Mouse (Mus musculus): Measurements from ENCODE around the gene Mthfr. TPM values are rescaled to one million over a fixed set of nuclear protein-coding genes. Genes with fewer than 3 reads are reported as not detected.

Gene Mthfr
- total and polyA plus RNA-seq, 3 experiments = 7.4 to 15.5 TPM; not detected in 1

- peaks cover 0 to 2% of the 10 kb centered on the region in 2 experiments; a peak in 1 of 4 replicates for H3K36me3 ChIP-seq (ENCODE audit: control insufficient read depth in 1 of 2, insufficient read depth in 2 of 2, low read length in 2 of 2)
- no peaks in the 10 kb centered on the region for H3K79me2 ChIP-seq (ENCODE audit: control insufficient read depth, insufficient read depth, low read length, poor library complexity)
- H3K27me3 ChIP-seq (ENCODE audit: control insufficient read depth in 1 of 2, insufficient read depth in 2 of 2, low read length in 2 of 2) = no peaks in the 10 kb centered on the region
- H3K4me1 ChIP-seq (ENCODE audit: control insufficient read depth in 1 of 2, insufficient read depth in 2 of 2, low read length in 2 of 2) = no peaks in the 10 kb centered on the region
- no peak overlapping the region for H3K27ac ChIP-seq (ENCODE audit: control insufficient read depth, low read depth, low read length)
- DNase-seq (ENCODE audit: low read depth, low spot score) = no peak
- TF ChIP-seq ZC3H11A (IDR thresholded peaks at IDR 0.05; ENCODE audit: low read depth, low read length) (no peak), CHD2 (IDR thresholded peaks at IDR 0.05; ENCODE audit: low read length) (no peak), RCOR1 (IDR thresholded peaks at IDR 0.05; ENCODE audit: low read depth, low read length) (no peak), NELFE (IDR thresholded peaks at IDR 0.05; ENCODE audit: low read depth, low read length) (no peak), EP300 (IDR thresholded peaks at IDR 0.05; ENCODE audit: low read depth in 1 of 2, low read length in 2 of 2) (no peak), KAT2A (conservative IDR thresholded peaks at IDR 0.05; ENCODE audit: low read depth, low read length) (no peak), USF2 (IDR thresholded peaks at IDR 0.05; ENCODE audit: borderline replicate concordance in 1 of 2, insufficient read depth in 1 of 2, low read depth in 1 of 2, low read length in 2 of 2) (no peak), UBTF (IDR thresholded peaks at IDR 0.05; ENCODE audit: borderline replicate concordance, insufficient read depth, low read depth, low read length) (no peak), TAL1 (IDR thresholded peaks at IDR 0.05; ENCODE audit: low read length) (no peak), JUND (IDR thresholded peaks at IDR 0.05; ENCODE audit: low read depth, low read length) (no peak), ETS1 (IDR thresholded peaks at IDR 0.05; ENCODE audit: low read depth, low read length) (no peak), HCFC1 (IDR thresholded peaks at IDR 0.05; ENCODE audit: low read depth, low read length) (no peak), E2F4 (IDR thresholded peaks at IDR 0.05; ENCODE audit: borderline replicate concordance, low read depth, low read length) (no peak)
- H3K4me3 ChIP-seq (ENCODE audit: control insufficient read depth in 1 of 2, insufficient read depth in 1 of 2, low read depth in 2 of 2, low read length in 2 of 2) = no peak overlapping the region
- H3K9me3 ChIP-seq (replicated peaks; ENCODE audit: insufficient read depth, low read length) = no peaks in the 10 kb centered on the region
- H3K9ac ChIP-seq (ENCODE audit: control insufficient read depth, low read depth, low read length, poor library complexity, severe bottlenecking) = no peak overlapping the region
Observed at GRCm38 (mm10) chr4:148016981-148017380, 21.9 kb upstream of the Mthfr start.

GRCm38 (mm10) chr4:148018410-148018809 lies 20.5 kb upstream of the Mthfr start:
- Histone ChIP-seq H3K79me2 (ENCODE audit: control insufficient read depth, insufficient read depth, low read length, poor library complexity) (no peaks in the 10 kb centered on the region), H3K4me1 (ENCODE audit: control insufficient read depth in 1 of 2, insufficient read depth in 2 of 2, low read length in 2 of 2) (no peaks in the 10 kb centered on the region), H3K36me3 (ENCODE audit: control insufficient read depth in 1 of 2, insufficient read depth in 2 of 2, low read length in 2 of 2) (peaks cover 0 to 2% of the 10 kb centered on the region in 2 experiments; a peak in 1 of 4 replicates), H3K27ac (ENCODE audit: control insufficient read depth, low read depth, low read length) (no peak overlapping the region), H3K9ac (ENCODE audit: control insufficient read depth, low read depth, low read length, poor library complexity, severe bottlenecking) (no peak overlapping the region), H3K4me3 (ENCODE audit: control insufficient read depth in 1 of 2, insufficient read depth in 1 of 2, low read depth in 2 of 2, low read length in 2 of 2) (no peak overlapping the region), H3K9me3 (replicated peaks; ENCODE audit: insufficient read depth, low read length) (no peaks in the 10 kb centered on the region), H3K27me3 (ENCODE audit: control insufficient read depth in 1 of 2, insufficient read depth in 2 of 2, low read length in 2 of 2) (no peaks in the 10 kb centered on the region)
- TF ChIP-seq RCOR1 (IDR thresholded peaks at IDR 0.05; ENCODE audit: low read depth, low read length) = no peak
- TF ChIP-seq MAZ (IDR thresholded peaks at IDR 0.05; ENCODE audit: low read depth, low read length) = no peak
- TF ChIP-seq MEF2A (IDR thresholded peaks at IDR 0.05; ENCODE audit: extremely low read depth, insufficient replicate concordance, low read depth, low read length, poor library complexity, severe bottlenecking) = no peak
- no peak for TF ChIP-seq UBTF (IDR thresholded peaks at IDR 0.05; ENCODE audit: borderline replicate concordance, insufficient read depth, low read depth, low read length)
- no peak for TF ChIP-seq EP300 (IDR thresholded peaks at IDR 0.05; ENCODE audit: low read depth in 1 of 2, low read length in 2 of 2)
- no peak for TF ChIP-seq MYC (IDR thresholded peaks at IDR 0.05; ENCODE audit: low read depth, low read length)
- no peak for TF ChIP-seq SMC3 (IDR thresholded peaks at IDR 0.05; ENCODE audit: low read depth, low read length)
- no peak for TF ChIP-seq USF2 (IDR thresholded peaks at IDR 0.05; ENCODE audit: borderline replicate concordance in 1 of 2, insufficient read depth in 1 of 2, low read depth in 1 of 2, low read length in 2 of 2)
- no peak for TF ChIP-seq E2F4 (IDR thresholded peaks at IDR 0.05; ENCODE audit: borderline replicate concordance, low read depth, low read length)
- no peak for TF ChIP-seq POLR2AphosphoS2 (IDR thresholded peaks at IDR 0.05; ENCODE audit: low read length)
- no peak for TF ChIP-seq POLR2AphosphoS5 (IDR thresholded peaks at IDR 0.05; ENCODE audit: borderline replicate concordance, low read depth, low read length)
- no peak for TF ChIP-seq HCFC1 (IDR thresholded peaks at IDR 0.05; ENCODE audit: low read depth, low read length)
- TF ChIP-seq CHD2 (IDR thresholded peaks at IDR 0.05; ENCODE audit: low read length) = no peak
- no peak for TF ChIP-seq TCF12 (IDR thresholded peaks at IDR 0.05; ENCODE audit: low read depth, low read length)
- no peak for DNase-seq (ENCODE audit: low read depth, low spot score)
